Mouse (Mus musculus) G1E (cell line): ENCODE data around the gene Kcnb1.

Experiments
- CTCF ChIP-seq: IDR thresholded peaks from 2 replicates; pipeline ENCODE4 v1.5.1; 2012; ENCODE audit warnings: low read depth, low read length, inconsistent platforms, mixed read lengths
- GATA1 ChIP-seq: IDR thresholded peaks from 2 replicates; pipeline ENCODE4 v1.6.1; 2012; ENCODE audit warnings: borderline replicate concordance, low read length, inconsistent platforms, mixed read lengths
- POLR2AphosphoS5 ChIP-seq: IDR thresholded peaks from 2 replicates; pipeline ENCODE4 v1.6.1; 2012; ENCODE audit warnings: low read depth, low read length, inconsistent platforms; ENCODE audit not compliant: insufficient replicate concordance

DNA sequence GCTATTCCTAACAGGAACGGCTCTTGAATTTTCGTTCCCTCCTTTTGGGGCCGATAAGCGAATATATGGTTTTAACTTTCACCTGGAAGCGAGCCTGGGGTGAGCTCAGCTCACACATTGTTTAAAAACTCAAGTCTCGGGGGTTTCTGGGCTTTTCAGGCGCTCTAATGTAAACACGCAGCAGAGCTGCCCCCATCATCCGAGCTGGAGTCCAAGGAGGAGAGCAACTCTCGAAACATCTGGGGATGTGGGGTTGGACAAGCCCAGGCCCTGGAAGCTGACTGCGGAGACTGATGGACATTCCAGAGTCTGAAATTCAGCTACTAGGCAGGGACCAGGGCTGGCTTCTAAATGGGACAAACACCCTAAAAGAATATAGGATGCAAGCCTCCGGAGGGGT lies 49.3 kb upstream of the Kcnb1 start:
- TF ChIP-seq CTCF (no peak), GATA1 (no peak), POLR2AphosphoS5 (no peak)
